Mouse (Mus musculus) gastrocnemius, postnatal 10 days (tissue): ENCODE results near the gene Actr6. TPM values are rescaled to one million over a fixed set of nuclear protein-coding genes. Genes with fewer than 3 reads are reported as not detected.
A peak's percentile ranks its signal among the peaks of the same experiment; 100 is the strongest.

Experiments used
- DNase-seq: peaks from one replicate; pipeline ENCODE4 v3.0.0; 2021; ENCODE audit warnings: mixed read lengths
- long read RNA-seq, 2 experiments: library from polyadenylated mRNA; stranded (forward); transcript quantifications; one replicate each; pipeline ENCODE4 v2.0.0; 2021
- total RNA-seq, 2 experiments: library from RNA; stranded (reverse); gene quantifications; 2 replicates each; pipeline ENCODE4 v1.2.3; 2021

The Actr6 gene
- total RNA-seq = 1 to 10 TPM; 5.8 to 6.1 TPM
- long read RNA-seq, experiment 1, transcript Actr6-201 (11 exons, 1,705 nt) = major isoform, 6 of 6 reads
- long read RNA-seq, experiment 1, partial matches to known transcripts = 0 of 6 reads
- long read RNA-seq, experiment 1, other reads (novel, unspliced or antisense) = 0 of 6 reads
- long read RNA-seq, experiment 2, transcript Actr6-201 (11 exons, 1,705 nt) = major isoform, 7 of 11 reads
- long read RNA-seq, experiment 2, partial matches to known transcripts = 0 of 11 reads
- long read RNA-seq, experiment 2, other reads (novel, unspliced or antisense) = 4 of 11 reads

DNA sequence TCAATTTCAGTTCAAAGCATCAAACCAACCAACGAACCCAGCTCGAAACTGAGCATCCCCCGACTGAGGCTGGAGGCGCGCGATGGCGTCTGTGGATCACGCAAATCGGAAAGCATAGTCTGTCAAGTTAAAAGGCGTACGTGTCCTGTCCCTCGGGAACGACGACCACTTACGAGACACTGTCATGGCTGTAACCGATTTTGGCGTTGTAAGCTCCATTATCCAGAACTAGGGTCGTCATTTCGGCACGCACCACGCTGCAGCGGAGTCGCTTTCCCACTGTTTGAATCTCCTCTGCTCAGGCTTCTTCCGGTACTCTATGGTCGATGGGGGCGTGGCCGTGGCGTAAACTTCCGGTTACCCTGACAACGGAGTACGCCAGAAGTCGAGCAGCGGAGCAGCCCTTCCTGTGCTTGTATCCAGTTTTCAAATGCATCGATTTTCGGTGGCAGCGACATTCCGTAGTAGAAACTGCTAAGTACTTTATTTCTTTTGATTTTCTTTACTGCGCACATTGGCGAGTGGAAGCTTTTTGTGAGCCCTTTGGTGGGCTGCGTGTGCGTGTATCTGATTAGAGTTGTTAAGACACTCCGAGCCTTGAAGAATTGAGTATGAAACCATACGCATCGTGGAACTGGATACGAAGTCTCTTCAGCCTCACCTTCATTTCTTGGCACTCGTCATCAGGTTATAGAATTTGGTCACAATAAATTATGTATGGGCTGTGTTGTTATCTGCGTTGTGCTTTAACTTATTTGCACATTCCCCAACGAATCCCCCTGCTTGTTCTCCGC lies at the start of gene Actr6:
Gene Actr6 (minus strand): TSS at position 295 of the 794 bp plus-strand sequence.
- peak; percentile 89 for DNase-seq

DNA sequence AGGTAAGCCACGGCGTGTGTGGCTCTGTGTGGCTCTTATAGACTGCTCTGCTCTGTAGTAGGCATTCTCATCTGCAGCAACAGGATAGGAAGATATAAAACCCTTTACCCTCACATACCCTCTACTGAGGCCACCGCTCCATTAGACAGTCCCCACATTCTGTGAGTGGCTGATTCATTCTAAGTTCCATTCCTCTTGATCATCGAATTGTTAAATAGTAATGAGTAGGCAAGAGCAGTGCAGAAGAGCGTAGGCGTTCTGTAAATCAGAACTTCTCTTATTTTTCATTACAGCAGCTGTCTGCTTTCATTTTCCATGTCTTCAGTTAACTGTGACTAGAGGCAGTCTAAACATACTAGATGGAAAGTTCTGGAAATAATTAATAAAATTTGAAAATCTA lies 43.9 kb upstream of the Actr6 start:
- no peak for DNase-seq

DNA sequence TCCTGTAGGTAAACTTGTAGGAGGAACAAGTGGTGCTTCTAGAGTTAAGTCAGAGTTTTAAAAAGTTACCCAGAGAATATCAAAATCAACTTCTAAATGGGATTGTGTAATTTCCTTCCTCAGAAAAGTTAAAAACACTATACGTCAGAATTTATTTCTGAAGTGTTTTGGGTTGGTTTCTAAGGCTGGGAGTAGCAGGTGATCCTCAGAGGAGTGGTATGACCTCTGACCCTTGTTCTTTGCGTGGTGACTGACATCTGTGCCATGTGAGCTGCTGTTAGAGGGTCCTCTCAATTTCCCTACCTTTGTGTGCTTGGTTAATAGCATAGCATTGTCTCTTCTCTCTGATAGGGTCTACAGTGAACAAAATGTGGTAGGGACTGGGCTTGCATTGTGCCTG lies 39.8 kb upstream of the Actr6 start:
- DNase-seq = no peak

DNA sequence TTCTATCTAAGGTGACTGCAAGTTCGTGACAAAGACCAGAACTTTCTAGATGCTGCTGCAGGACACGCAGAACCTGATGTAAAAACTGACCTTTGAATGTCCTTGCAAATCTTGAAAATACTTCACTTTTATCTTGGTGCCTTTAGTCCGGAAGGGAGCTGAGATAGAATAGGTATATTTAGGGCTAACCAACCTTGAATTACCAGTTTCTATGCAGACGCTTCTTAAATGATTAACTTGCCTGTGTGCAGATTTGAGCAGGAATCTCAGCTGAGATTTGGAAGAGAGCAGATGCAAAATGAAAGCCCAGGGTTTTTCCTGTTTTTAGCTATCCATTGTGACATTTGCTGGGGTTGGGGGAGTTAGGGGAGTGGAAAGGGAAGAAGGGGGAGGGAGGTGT lies 37.0 kb upstream of the Actr6 start:
- no peak for DNase-seq

DNA sequence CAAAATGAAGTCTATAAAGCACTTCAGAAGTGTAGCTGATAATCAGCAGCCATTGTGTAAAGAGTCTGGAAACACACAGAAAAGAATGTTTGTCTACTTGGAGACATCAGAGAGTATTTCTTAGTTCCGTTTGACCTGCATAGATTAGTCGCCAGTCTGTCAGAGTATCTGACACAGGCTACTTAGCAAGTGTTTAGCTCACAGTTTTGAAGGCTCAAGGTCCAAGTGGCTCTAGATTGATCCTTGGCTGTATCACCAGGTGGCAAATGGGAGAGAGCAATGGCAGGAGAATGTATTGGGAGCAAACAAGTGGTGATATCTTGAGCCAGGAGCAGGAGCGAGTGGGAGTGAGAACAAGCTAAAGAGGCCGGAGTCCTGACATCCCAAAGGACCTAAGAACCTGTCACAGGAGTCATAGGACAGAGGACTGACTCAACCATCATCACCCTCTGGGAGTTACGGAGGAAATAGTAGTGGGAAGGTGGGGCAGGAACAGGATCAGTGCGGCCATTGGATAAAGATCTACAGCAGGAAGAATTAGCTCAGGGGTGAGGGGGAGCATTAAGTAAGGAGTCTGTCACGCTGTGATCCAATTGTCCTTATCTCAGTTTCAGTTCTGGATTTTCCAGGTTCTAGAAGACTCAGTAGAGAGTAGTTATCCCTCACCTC lies 36.4 kb upstream of the Actr6 start:
- DNase-seq = no peak

DNA sequence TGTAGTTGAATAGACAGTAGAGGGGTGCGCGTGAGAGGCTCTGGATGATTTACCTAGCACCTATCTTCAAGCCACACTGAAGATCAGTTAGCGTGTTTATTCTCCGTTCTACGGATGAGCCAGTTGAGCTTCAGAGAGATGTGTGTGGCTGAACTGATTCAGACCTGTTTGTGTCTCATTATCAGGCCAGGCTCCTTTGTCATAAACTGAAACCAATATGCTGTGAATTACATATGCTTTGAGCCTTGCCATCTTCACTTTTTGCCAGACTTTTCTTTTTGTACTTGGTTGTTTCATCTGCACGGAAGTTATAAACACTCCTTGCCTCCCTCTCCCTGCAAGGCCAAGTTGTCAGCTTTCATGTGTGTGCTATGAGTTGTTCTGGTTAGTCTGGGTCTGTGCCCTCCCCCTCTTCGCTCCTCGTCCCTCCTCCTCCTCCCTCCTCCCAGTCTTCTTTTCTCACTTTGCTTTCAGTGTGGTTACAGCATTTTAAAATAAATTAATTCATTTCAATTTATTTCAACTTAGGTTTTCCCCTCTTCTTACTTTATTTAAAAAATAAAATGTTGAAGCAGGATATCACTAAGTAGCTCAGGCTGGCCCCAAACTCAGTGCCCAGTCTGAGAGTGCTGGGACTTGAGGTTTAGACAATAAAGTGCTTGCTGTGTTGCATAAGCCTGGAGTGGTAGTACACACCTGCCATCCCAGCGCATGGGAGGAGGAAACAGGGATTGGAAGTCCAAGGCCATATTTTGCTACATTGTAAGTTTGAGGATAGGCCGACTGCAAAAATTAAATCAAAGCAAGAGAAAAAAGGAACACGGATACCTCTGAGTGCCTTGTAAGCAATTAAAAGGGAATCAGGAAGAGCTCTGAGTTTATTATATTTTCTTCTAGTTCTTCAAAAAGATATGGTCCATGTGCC lies 34.0 kb upstream of the Actr6 start:
- no peak for DNase-seq

DNA sequence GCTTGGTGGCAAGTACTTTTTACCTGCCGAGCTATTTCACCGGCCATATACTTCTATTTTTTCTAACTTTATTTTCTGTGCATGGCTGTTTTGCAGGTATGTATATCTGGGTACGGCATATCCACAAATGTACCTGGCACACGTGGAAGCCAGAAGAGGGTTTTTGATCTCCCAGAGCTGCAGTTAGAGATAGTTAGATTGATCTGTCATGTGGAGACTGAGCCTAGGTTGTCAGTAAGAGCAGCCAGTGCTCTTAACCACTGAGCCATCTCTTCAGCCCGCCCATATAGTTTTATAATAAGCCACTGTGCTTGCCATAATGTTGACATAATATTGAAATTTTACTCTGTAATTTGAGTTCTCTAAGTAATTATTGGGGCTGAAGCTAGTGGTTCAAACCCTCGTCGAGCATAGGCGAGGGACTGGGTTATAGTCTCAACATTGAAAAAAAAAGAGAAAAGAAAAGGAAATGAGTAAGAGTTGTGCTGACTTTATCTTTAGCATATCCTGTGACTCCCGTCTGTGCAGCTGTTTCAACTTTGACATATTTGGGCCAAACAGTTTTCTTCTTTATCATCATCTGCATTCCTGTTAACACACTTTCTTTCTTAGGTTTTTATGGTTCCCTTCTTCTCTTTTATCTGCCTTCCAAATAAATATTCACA lies 32.5 kb upstream of the Actr6 start:
- no peak for DNase-seq

DNA sequence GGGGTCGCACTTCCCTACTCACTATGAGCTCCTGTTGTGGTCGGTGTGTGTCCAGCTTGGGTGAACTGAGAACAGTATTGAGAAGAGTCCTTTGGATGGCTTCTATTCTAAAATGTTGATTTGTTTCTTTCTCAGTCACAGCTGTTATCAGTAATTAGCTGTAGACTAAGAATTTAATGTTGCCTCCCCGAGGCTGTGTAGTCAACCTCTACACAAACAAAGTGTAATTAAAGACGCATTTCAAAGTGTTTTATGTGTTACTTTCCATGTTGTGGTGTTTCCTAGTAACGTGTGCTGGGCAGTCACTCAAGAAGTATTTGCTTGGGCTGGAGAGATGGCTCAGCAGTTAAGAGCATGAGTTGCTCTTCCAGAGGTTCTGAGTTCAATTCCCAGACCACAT lies 28.7 kb upstream of the Actr6 start:
- no peak for DNase-seq

DNA sequence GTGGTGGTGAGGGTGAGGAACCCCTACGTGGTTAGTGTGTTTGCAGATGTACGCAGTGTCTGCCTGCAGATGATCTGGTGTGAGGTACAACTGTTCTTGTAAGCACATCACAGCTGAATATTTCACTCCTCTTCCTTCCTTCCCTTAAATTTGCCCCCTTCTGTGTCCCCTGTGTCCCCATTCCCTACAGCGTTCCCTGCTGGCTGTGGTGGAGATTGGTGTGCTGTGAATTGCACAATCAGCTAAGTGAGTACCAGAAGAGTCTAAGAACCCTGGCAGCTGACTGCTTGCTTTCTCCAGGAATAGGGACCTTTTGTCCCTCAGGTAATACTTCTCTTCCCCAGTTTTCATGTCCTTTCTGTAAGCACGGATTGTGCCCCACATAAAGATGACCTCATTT lies 23.1 kb upstream of the Actr6 start:
- no peak for DNase-seq

DNA sequence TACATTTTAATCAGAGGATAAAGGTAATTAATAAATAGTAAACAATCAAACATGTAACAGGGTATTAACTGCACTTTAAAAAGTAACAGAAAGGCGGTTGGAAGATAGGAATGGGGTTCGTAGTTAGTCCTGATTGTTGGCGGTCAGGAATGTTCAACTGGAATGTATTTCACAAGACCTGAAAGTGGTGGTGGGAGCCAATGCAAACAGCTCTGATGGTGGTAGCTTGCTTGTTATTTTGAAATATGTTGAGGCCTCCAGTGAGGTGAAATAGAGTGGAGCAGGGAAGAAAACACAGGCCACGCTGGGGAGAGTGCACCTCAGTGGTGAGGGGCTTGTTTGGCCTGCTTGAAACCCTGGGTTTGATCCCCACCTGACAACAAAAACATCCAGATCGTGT lies 19.0 kb upstream of the Actr6 start:
- DNase-seq = no peak

DNA sequence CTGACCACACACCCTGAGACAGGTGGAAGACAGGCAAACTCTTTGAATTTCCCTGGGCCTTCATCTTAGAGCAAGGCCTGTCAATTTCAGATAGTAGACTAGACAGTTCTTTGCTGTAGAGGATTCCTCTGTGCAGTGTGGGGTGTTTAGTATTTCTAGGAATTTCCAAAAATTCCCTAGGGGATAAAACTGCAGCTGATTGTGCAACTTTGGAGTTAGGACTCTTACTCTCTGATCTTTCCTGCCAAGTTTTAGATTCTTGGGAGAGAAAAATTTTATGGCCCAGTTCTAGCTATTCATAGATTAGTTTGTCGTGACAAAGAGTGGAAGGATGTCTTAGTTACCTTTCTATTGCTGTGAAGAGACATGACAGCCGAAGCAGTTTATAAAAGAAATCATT lies 16.5 kb upstream of the Actr6 start:
- DNase-seq = no peak

DNA sequence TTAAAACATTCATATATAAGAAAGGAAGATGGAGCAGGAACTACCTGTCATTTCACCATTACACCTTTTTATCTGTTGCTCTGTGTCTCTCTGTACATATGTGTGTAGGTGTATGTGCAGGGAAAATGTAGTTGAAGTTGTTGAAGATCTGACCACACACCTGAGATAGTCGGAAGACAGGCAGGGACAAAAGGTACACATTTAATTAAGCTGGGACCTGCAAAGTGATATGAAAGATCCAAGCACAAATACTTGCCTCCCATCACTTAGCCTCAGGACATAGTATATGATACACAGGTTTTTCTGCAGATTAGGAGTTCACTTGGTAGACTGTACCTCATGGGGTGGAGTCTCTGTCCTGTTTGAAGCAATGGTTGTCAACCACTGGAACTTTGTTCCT lies 15.8 kb upstream of the Actr6 start:
- DNase-seq = no peak

DNA sequence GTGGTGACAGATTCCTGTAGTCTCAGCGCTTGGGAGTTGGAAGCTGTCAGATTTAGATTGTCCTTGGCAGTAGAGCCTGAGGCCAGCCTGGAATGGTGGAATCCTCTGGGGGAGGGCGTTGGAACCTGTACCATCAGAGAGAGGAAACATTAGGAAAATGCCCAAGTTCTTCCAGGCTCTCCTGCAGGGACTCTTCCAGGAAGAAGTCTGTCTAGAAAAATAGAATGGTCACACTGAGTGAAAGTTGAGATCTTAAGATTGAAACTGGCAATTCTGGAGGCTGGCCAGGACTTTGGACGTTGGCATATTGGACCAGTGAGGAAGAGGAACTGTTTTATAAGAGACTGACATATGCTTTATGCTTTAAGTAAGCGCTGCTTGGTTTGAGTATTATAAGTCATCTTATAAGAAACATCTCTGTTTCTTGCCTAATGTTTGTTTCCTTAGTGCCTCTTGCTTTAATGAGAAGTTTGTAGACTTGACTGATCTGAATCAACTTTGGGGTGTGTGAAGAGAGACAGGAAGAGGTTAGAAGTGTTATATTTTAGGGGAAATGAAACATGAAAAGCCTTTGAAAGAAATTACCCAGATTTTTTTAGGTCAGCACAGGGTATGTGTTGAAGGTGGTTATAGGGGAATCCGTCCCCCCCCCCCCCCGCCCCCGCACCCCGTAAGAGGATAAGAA lies 15.3 kb upstream of the Actr6 start:
- no peak for DNase-seq

DNA sequence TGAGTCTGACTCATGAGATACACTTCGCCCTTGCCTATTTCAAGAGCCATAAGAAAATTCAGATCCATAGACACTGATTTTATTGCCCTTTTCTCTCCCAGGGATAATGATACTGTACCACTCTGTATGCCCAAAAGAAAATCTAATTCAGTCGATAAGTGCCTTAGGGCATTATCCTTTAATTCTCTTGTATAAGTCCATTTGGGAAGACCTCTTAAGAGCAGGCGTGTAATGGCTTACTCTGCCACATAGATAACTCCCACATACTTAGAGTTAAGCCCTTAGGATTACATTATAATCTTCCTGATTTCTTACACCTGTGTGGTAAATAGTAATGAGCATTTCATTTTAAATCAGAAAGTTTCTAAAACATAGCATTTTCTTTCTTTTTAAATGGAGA lies 14.5 kb upstream of the Actr6 start:
- no peak for DNase-seq

DNA sequence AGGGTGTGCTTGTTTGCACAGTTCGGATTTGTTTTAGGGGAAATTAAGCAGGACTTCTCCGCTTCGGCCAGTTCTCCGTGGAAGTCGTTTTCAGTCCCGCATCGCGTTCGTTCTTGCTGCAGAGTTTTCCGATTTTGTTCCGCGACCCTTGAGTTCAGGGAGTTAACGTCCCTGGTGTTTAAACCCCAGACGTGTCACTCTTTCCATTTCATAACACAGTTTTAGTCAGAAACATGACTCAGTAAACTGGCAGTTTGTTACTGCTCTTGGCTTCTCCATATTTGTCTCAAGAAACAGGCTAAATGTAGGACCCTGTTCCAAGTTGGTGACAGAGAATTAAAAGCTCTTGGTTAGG lies 13.5 kb upstream of the Actr6 start:
- DNase-seq = no peak

DNA sequence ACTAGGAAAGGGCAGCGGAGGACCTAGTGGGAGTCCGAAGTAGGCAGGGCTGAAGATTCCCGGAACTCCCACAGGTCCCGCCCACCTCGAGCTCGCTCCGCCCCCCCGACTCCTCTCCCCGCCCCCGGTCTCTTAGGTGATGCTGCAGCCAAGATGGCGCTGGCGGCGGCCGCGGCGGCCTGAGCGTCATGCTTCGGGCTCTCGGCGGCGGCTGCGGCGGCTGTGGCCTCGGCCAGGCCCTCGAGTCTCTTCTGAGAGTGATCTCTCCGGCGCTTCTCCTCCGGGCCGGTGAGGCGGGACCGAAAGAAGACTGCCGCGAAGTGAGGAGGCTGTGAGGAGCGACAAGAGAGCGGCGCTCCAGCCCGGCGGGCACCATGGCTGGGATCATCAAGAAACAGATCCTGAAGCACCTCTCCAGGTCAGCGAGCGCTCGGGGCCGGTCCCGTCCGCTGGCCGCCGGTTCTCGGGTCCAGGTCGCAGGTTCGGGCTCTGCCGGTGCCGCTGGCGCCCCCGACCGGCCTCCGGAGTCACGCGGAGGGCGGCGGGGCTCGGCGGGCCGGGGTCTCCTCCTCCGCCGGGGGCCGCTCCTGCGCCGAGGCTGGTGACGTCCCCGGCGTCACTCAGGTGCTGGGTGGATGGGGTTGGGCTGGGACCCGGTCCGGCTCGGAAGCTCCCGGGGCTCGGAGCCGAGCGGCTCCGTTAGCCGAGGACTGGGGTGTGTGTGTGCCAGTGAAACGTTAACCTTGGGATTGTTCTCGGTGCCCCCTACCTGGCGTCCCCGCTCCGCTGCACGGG lies 13.0 kb upstream of the Actr6 start, which contains the start of gene Uhrf1bp1l:
Gene Uhrf1bp1l (plus strand): TSS at position 121 of the 795 bp plus-strand sequence.
- peak; percentile 96 for DNase-seq

DNA sequence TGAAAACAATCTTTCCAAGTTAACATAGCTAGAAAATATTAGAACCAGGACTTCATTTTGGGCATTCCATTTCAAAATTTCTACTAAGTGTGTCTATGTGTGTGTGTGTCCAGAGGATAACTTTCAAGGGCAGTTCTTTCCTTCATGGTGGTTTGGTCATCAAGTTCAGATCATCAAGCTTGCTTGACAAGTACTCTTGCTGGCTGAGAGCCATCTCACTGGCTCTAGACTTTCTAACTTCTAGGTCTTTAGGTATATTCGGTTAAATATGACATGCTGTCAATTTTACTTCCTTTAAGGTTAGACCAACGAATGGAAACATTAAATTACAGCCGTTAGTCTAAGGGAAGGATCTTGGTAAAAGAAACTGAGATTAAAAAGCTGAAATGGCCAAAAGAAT lies 12.2 kb upstream of the Actr6 start:
- DNase-seq = no peak

DNA sequence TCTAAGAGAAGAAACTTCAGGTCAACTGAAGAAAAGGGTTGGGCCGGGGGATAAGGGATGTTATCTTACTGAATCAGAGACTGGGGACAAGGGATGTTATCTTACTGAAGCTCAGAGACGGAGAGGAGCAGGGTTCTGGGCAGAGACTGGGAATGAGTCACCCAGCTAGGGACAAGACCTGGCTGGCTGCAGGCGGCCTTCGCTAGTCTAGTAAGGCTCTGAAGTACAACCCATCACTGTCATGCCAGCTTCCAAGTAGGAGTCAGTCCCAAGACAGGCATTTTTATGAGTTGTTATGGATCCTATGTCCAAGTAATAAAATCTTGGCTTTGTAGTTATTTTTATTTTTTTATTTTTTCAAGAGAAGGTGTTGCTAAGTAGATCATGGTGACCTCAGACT lies 11.2 kb upstream of the Actr6 start:
- DNase-seq = no peak

DNA sequence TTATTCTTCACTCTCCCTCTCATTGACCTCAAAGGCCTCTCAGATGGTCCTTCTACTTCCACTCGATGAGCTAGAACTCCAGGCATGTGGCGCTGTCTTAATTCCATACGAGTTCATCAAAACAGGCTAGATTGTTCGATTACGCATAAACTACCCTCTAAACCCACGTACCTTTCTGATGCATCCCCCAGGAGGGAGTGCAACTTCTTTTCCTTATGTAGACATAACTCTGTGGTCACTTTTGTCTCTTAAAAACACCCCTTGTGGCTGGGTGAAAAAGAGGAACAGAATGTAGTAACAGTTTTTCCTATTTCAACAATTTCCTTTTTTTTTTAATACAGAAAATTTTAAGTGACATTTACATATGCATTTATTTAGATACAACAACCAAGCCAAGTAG lies 8.9 kb upstream of the Actr6 start:
- DNase-seq = no peak

DNA sequence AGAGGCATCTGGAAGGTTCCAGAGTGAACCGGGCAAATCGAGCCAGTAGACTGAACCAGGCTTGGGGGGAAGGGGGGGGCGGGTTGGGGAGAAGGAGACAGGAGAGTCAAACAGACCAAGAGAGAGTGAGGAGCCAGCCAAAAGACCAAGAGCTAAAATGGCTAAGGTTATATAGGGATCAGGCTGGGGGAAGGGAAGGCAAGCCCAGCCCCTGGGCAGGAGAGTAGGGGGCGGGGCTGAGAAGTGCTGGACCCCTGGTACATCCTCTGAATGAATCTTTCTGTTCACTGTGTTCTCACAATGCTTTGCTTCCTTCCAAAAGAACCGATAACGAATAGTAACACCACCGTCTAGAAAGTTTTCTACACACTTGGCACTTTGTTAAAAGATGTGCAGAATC lies 7.6 kb upstream of the Actr6 start:
- no peak for DNase-seq
